Mouse (Mus musculus) ES-E14 (cell line): ENCODE results near the gene Glo1. TPM values are rescaled to one million over a fixed set of nuclear protein-coding genes. Genes with fewer than 3 reads are reported as not detected.

Source experiments
- DNase-seq: peaks from one replicate; pipeline ENCODE4 v3.0.0-alpha.2; 2013; ENCODE audit warnings: low read depth, low spot score
- H3K27ac ChIP-seq: 2 replicates; pipeline ENCODE4 v1.5.1; 2012; ENCODE audit warnings: low read depth, mild to moderate bottlenecking, low read length, moderate library complexity, mixed read lengths; ENCODE audit not compliant: poor library complexity, insufficient read depth, severe bottlenecking
- H3K36me3 ChIP-seq: 2 replicates; pipeline ENCODE4 v1.6.1; 2012; ENCODE audit warnings: mild to moderate bottlenecking, low read length, moderate library complexity, mixed read lengths; ENCODE audit not compliant: control insufficient read depth, poor library complexity, insufficient read depth, severe bottlenecking
- H3K4me1 ChIP-seq, 2 experiments: fragments of 150-350 bp in 1 of 2; sonication (generic) in 1 of 2; 2 replicates each; pipeline ENCODE4 v1.6.1; 2012; ENCODE audit warnings: low read length in 2 of 2, mild to moderate bottlenecking in 1 of 2, mixed read lengths in 1 of 2; ENCODE audit not compliant: control insufficient read depth in 2 of 2, insufficient read depth in 2 of 2, poor library complexity in 1 of 2
- H3K4me3 ChIP-seq, 2 experiments: fragments of 150-350 bp in 1 of 2; sonication (generic) in 1 of 2; 2 replicates each; pipeline ENCODE4 v1.5.1; 2012; ENCODE audit warnings: low read length in 2 of 2, low read depth in 1 of 2, mild to moderate bottlenecking in 1 of 2, mixed read lengths in 1 of 2; ENCODE audit not compliant: insufficient read depth in 1 of 2, poor library complexity in 1 of 2, severe bottlenecking in 1 of 2
- H3K9ac ChIP-seq: 2 replicates; pipeline ENCODE4 v1.6.1; 2012; ENCODE audit warnings: low read depth, mild to moderate bottlenecking, low read length, mixed read lengths; ENCODE audit not compliant: poor library complexity, insufficient read depth, severe bottlenecking
- H3K9me3 ChIP-seq: fragments of 150-350 bp; sonication (generic); 2 replicates; pipeline ENCODE4 v1.6.1; 2012; ENCODE audit warnings: low read depth, mild to moderate bottlenecking, low read length; ENCODE audit not compliant: control insufficient read depth, insufficient read depth
- CHD2 ChIP-seq: IDR thresholded peaks from 2 replicates; pipeline ENCODE4 v1.6.1; 2014; ENCODE audit warnings: mild to moderate bottlenecking, low read depth, low read length, inconsistent platforms
- HCFC1 ChIP-seq: IDR thresholded peaks from 2 replicates; pipeline ENCODE4 v1.6.1; 2012; ENCODE audit warnings: low read length, inconsistent platforms, borderline replicate concordance; ENCODE audit not compliant: insufficient read depth
- ZC3H11A ChIP-seq: IDR thresholded peaks from 2 replicates; pipeline ENCODE4 v1.6.1; 2012; ENCODE audit warnings: low read depth, mild to moderate bottlenecking, inconsistent platforms, low read length, borderline replicate concordance
- ZNF384 ChIP-seq: IDR thresholded peaks from 2 replicates; pipeline ENCODE4 v1.6.1; 2012; ENCODE audit warnings: low read depth, low read length, inconsistent platforms
- in situ Hi-C, 2 experiments: fragments of 600-800 bp; cut with MboI; formaldehyde crosslinking; loops; one replicate each; pipeline ENCODE4 v1.15.1; 2025; ENCODE audit warnings: low sequenced_read_pairs in 2 of 2, inconsistent platforms in 1 of 2; ENCODE audit not compliant: unreplicated experiment in 2 of 2
- total RNA-seq: library from RNA; depleted of rRNA; stranded (reverse); fragments of 300-350 nt; gene quantifications from 2 replicates; pipeline ENCODE4 v1.2.3, GENCODE M21; 2012; rRNA removed

Glo1 gene
- total RNA-seq, 1 experiment = 283 TPM

DNA sequence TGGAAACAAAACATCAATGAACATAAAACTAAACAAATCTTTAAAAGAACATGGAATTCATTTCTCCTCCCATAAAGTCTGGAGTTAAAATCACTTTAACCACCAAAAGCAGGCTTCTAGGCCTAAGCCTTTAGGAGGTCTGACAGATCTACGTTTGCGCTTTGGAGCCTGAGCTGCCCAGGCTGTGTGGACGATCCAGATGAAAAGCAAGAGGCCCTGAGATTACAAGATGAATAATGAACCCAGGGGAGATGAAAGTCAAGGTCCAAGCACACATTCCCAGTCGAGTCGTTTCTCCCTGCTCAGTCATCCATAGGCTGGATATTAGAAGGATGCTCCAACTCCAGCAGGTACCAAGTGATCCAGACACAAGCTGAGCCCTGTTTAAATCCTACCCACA, 90.0 kb downstream of the Glo1 start:
- Histone ChIP-seq H3K9ac (no peak overlapping the region), H3K9me3 (0 out of 2 replicates have a peak, but pooled peaks cover 2% of the 10 kb centered on the region), H3K4me3 (no peak overlapping the region), H3K36me3 (no peaks in the 10 kb centered on the region), H3K27ac (no peak overlapping the region), H3K4me1 (peaks cover 0 to 3% of the 10 kb centered on the region in 2 experiments; a peak in 1 of 4 replicates)
- no peak for TF ChIP-seq CHD2
- no peak for TF ChIP-seq ZC3H11A
- TF ChIP-seq ZNF384 = no peak
- TF ChIP-seq HCFC1 = no peak
- DNase-seq = no peak
- in situ Hi-C loops = no loop called here

Other genes with a start within 250 kb of the Glo1 start
- 28.2 and 34.8 TPM in 2 replicates for gene Btbd9, start 50.4 kb downstream of the Glo1 start, total RNA-seq
- 19.5 and 28.0 TPM in 2 replicates for gene Dnah8, start 2.5 kb downstream of the Glo1 start, total RNA-seq